Mouse (Mus musculus) liver, postnatal 0 days (tissue): ENCODE data around the gene Cacnb1.

Experiments
- CTCF ChIP-seq: sonication (generic); IDR thresholded peaks from 2 replicates; pipeline ENCODE4 v1.5.1; 2016; ENCODE audit warnings: antibody characterized with exemption, low read depth
- EP300 ChIP-seq: IDR thresholded peaks from 2 replicates; pipeline ENCODE4 v1.6.1; 2016; ENCODE audit warnings: antibody characterized with exemption, low read depth, mild to moderate bottlenecking

DNA sequence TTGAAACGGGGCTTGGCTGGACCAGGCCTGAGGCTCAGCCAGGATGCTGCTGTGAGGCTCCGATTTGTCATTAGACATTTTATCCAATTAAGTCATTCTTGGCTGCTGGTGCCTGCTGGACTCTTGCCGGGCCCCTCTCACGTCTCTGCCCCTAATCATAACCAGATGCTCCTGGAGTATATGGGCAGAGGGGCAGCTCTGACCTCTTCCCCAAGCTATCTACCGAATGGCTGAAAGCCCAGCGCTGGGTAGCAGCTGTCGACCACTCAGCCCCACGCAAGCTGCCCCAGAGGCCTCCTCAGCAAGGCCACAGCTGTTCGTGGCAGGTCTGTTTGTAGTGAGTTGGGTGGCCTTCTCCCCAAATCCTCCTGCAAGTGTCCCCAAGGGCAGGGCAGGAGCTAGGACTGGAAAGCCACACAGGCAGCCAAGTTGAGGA is 42.3 kb downstream of the Cacnb1 start:
- TF ChIP-seq CTCF (no peak), EP300 (no peak)
